Mouse (Mus musculus) liver, embryonic 11.5 days (tissue): ENCODE data around the gene Pgap2. TPM values are rescaled to one million over a fixed set of nuclear protein-coding genes. Genes with fewer than 3 reads are reported as not detected.

Source experiments
- ATAC-seq: fragments of 200-750 bp; cut with Nextera tagmentation; replicated peaks from 2 replicates; pipeline ENCODE4 v1.8.0; 2017; ENCODE audit warnings: moderate number of reproducible peaks, mild to moderate bottlenecking, moderate TSS enrichment, moderate library complexity; ENCODE audit not compliant: low FRiP score
- DNase-seq: peaks from one replicate; pipeline ENCODE4 v3.0.0-alpha.2; 2017; ENCODE audit warnings: low spot score
- H3K27ac ChIP-seq: fragments of 300-500 bp; sonication (generic); 2 replicates; pipeline ENCODE4 v1.5.1; 2014; ENCODE audit warnings: mild to moderate bottlenecking, low read depth, low read length, control low read depth
- H3K27me3 ChIP-seq: fragments of 300-500 bp; sonication (generic); replicated peaks from 2 replicates; pipeline ENCODE4 v1.6.1; 2014; ENCODE audit warnings: low read length, mixed read lengths; ENCODE audit not compliant: control insufficient read depth, insufficient read depth
- H3K36me3 ChIP-seq: fragments of 300-500 bp; sonication (generic); 2 replicates; pipeline ENCODE4 v1.6.1; 2014; ENCODE audit warnings: mild to moderate bottlenecking, low read length, moderate library complexity, mixed read lengths; ENCODE audit not compliant: control insufficient read depth, insufficient read depth
- H3K4me1 ChIP-seq: fragments of 300-500 bp; sonication (generic); replicated peaks from 2 replicates; pipeline ENCODE4 v1.6.1; 2014; ENCODE audit warnings: low read length, mixed read lengths; ENCODE audit not compliant: control insufficient read depth, insufficient read depth
- H3K4me2 ChIP-seq: fragments of 300-500 bp; sonication (generic); 2 replicates; pipeline ENCODE4 v1.6.1; 2014; ENCODE audit warnings: mild to moderate bottlenecking, control low read depth, moderate library complexity
- H3K4me3 ChIP-seq: fragments of 300-500 bp; sonication (generic); 2 replicates; pipeline ENCODE4 v1.5.1; 2014; ENCODE audit warnings: low read depth, low read length, control low read depth
- H3K9ac ChIP-seq: fragments of 300-500 bp; sonication (generic); 2 replicates; pipeline ENCODE4 v1.6.1; 2014; ENCODE audit warnings: low read depth, low read length, control low read depth
- H3K9me3 ChIP-seq: fragments of 300-500 bp; sonication (generic); 2 replicates; pipeline ENCODE4 v1.6.1; 2016; ENCODE audit warnings: low read length, inconsistent platforms, mixed read lengths; ENCODE audit not compliant: control insufficient read depth
- WGBS: fragments of 180-500 bp; shearing (Covaris S2); extraction: QIAGEN DNeasy Blood & Tissue Kit; methylation state at CpG from one replicate; pipeline ENCODE4 v1.1.7; 2014; 5-methylcytosine and 5-hydroxymethylcytosine counted together
- polyA plus RNA-seq: library from polyadenylated mRNA; unstranded; fragments of >200 nt; fragmentation: Nextera tagmentation; extraction: Ambion mirVana; gene quantifications from 2 replicates; pipeline ENCODE4 v1.2.1, GENCODE M21; 2014

Gene Pgap2
- polyA plus RNA-seq, 1 experiment from 2014 or later: 40.0 TPM

GRCm38 (mm10) chr7:102266401-102267042 is 56.5 kb downstream of the Pgap2 start:
- peak; percentile 55 for DNase-seq
- Histone ChIP-seq H3K27me3 (no peaks in the 10 kb centered on the region), H3K36me3 (no peaks in the 10 kb centered on the region), H3K27ac (peak overlapping the region; percentile 68), H3K9me3 (no peaks in the 10 kb centered on the region), H3K4me3 (peak overlapping the region; percentile 81), H3K4me1 (peaks cover 30% of the 10 kb centered on the region), H3K4me2 (peak overlapping the region; percentile 96), H3K9ac (peak overlapping the region; percentile 46)
- peak; percentile 32 for ATAC-seq
- WGBS: 25% methylated on average over 14 of the region's 14 CpGs

GRCm38 (mm10) chr7:102267113-102267579 is 57.1 kb downstream of the Pgap2 start:
- Histone ChIP-seq H3K36me3 (no peaks in the 10 kb centered on the region), H3K9ac (peak overlapping the region; percentile 86), H3K27me3 (no peaks in the 10 kb centered on the region), H3K4me3 (peak overlapping the region; percentile 81), H3K4me1 (peaks cover 32% of the 10 kb centered on the region), H3K9me3 (no peaks in the 10 kb centered on the region), H3K27ac (peak overlapping the region; percentile 68), H3K4me2 (peak overlapping the region; percentile 96)
- WGBS: under 1% methylated on average over 34 of the region's 34 CpGs
- DNase-seq: peak; percentile 93
- peak; percentile 84 for ATAC-seq

- peak within 1 kb of the TSS; percentile 68 for H3K27ac ChIP-seq
- peak within 1 kb of the TSS; percentile 96 for H3K4me2 ChIP-seq
- under 1% methylated on average over 66 of the region's 73 CpGs for WGBS
- peak; percentile 90 for ATAC-seq
- peak within 1 kb of the TSS; percentile 86 for H3K9ac ChIP-seq
- H3K27me3 ChIP-seq: no peaks in the 10 kb centered on the region
- H3K9me3 ChIP-seq: no peaks in the 10 kb centered on the region
- H3K4me3 ChIP-seq: peak within 1 kb of the TSS; percentile 81
- peak; percentile 85 for DNase-seq
- no peaks in the 10 kb centered on the region for H3K36me3 ChIP-seq
- H3K4me1 ChIP-seq: peaks cover 36% of the 10 kb centered on the region
These were observed 57.8 kb downstream of the Pgap2 start, which contains the start of gene Stim1 for GRCm38 (mm10) chr7:102267601-102268394. Gene Stim1 (plus strand): TSS chr7:102267806.

GRCm38 (mm10) chr7:102268395-102268748 is 58.4 kb downstream of the Pgap2 start:
- Histone ChIP-seq H3K27me3 (no peaks in the 10 kb centered on the region), H3K4me3 (peak overlapping the region; percentile 81), H3K4me2 (peak overlapping the region; percentile 96), H3K36me3 (no peaks in the 10 kb centered on the region), H3K9me3 (no peaks in the 10 kb centered on the region), H3K9ac (peak overlapping the region; percentile 86), H3K4me1 (peaks cover 36% of the 10 kb centered on the region), H3K27ac (peak overlapping the region; percentile 68)
- DNase-seq (no peak), ATAC-seq (no peak)
- WGBS: 6% methylated on average over 12 of the region's 12 CpGs

GRCm38 (mm10) chr7:102272422-102272948 is 62.5 kb downstream of the Pgap2 start:
- no peak overlapping the region for H3K4me3 ChIP-seq
- H3K9me3 ChIP-seq: no peaks in the 10 kb centered on the region
- 72% methylated on average over 3 of the region's 3 CpGs for WGBS
- no peaks in the 10 kb centered on the region for H3K27me3 ChIP-seq
- no peak for DNase-seq
- no peak overlapping the region for H3K4me2 ChIP-seq
- peaks cover 25% of the 10 kb centered on the region for H3K4me1 ChIP-seq
- no peak overlapping the region for H3K27ac ChIP-seq
- no peak for ATAC-seq
- no peaks in the 10 kb centered on the region for H3K36me3 ChIP-seq
- no peak overlapping the region for H3K9ac ChIP-seq

GRCm38 (mm10) chr7:102281403-102281802 is 71.4 kb downstream of the Pgap2 start:
- Histone ChIP-seq H3K9ac (no peak overlapping the region), H3K4me3 (no peak overlapping the region), H3K36me3 (no peaks in the 10 kb centered on the region), H3K9me3 (no peaks in the 10 kb centered on the region), H3K4me1 (no peaks in the 10 kb centered on the region), H3K4me2 (no peak overlapping the region), H3K27ac (no peak overlapping the region), H3K27me3 (no peaks in the 10 kb centered on the region)
- WGBS: 82% methylated on average over 1 of the region's 1 CpGs
- ATAC-seq: no peak
- DNase-seq: no peak

GRCm38 (mm10) chr7:102282261-102282660 is 72.3 kb downstream of the Pgap2 start:
- Histone ChIP-seq H3K4me3 (no peak overlapping the region), H3K4me1 (no peaks in the 10 kb centered on the region), H3K9me3 (no peaks in the 10 kb centered on the region), H3K9ac (no peak overlapping the region), H3K4me2 (no peak overlapping the region), H3K36me3 (no peaks in the 10 kb centered on the region), H3K27ac (no peak overlapping the region), H3K27me3 (no peaks in the 10 kb centered on the region)
- no peak for ATAC-seq
- 62% methylated on average over 5 of the region's 5 CpGs for WGBS
- no peak for DNase-seq
